Comparison of ENCODE assay signal across 8 mouse cellular contexts in the genomic region with DNA sequence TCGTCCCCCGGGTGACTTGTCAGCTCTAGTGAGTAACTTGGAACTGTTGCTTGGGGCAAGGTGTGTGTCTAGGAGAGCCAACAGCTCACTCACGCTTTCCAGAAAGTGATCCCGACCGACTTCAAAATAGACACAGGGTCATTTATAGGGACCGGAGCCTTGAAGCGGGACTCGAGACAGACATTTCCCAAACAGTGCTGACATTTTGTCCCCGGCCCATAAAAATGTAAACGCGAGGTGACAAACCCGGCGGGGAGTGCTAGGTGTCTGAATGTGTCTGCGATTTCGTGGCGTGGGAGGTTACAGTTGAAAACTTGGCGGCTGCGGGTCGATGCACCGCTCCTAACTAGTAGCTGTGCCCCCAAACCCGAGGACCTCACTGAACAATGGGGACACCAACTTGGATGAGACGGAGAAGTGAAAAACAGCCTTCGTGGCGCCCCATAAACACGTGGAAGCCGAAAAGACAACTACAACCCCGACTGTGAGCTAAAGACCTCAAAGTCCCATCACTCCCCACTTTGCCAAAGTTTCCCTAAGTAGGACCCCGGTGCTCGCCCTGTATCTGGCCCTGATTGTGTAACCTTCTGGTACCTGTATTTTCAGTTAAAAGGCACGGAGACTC. TPM values are rescaled to one million over a fixed set of nuclear protein-coding genes. Genes with fewer than 3 reads are reported as not detected.
DNase-seq lines count a peak whose midpoint lies in the region; ATAC-seq lines count a peak whose summit lies in the region.

No protein-coding gene starts in this region.

- no peak overlapping the region for H3K27ac ChIP-seq in forebrain, embryonic 13.5 days
- no peak overlapping the region for H3K27ac ChIP-seq in kidney, embryonic 15.5 days
- no peak overlapping the region for H3K27ac ChIP-seq in midbrain, embryonic 14.5 days (replicated peaks; ENCODE audit: low read depth, low read length)

- H3K4me1 ChIP-seq in forebrain, embryonic 13.5 days = peaks cover 39% of the 10 kb centered on the region
- H3K4me1 ChIP-seq in kidney, embryonic 15.5 days = peaks cover 38% of the 10 kb centered on the region
- H3K4me1 ChIP-seq in midbrain, embryonic 14.5 days (ENCODE audit: control insufficient read depth, insufficient read depth, low read length) = peaks cover 17% of the 10 kb centered on the region

- H3K4me2 ChIP-seq in forebrain, embryonic 13.5 days = peak overlapping the region; percentile 99
- H3K4me2 ChIP-seq in kidney, embryonic 15.5 days = peak overlapping the region; percentile 99
- H3K4me2 ChIP-seq in midbrain, embryonic 14.5 days (ENCODE audit: low read length) = peak overlapping the region; percentile 99

- peaks cover 47% of the 10 kb centered on the region for H3K27me3 ChIP-seq in forebrain, embryonic 13.5 days
- H3K27me3 ChIP-seq in kidney, embryonic 15.5 days = peaks cover 4% of the 10 kb centered on the region; the same call in 1 of the 2 replicates
- peaks cover 38% of the 10 kb centered on the region for H3K27me3 ChIP-seq in midbrain, embryonic 14.5 days (ENCODE audit: control insufficient read depth, insufficient read depth, low read length)

- H3K9ac ChIP-seq in forebrain, embryonic 13.5 days = peak overlapping the region; percentile 68; the same call in 1 of the 2 replicates
- peak overlapping the region; percentile 82 for H3K9ac ChIP-seq in kidney, embryonic 15.5 days
- peak overlapping the region; percentile 50; the same call in 1 of the 2 replicates for H3K9ac ChIP-seq in midbrain, embryonic 14.5 days (replicated peaks; ENCODE audit: low read length)

- peak; percentile 7 for DNase-seq in right cerebral cortex, postnatal 25 days
- DNase-seq in right cerebral cortex, postnatal 10 days (ENCODE audit: low spot score in 2 of 2) = no peak
- peak; percentile 24 for DNase-seq in midbrain, embryonic 14.5 days
- DNase-seq in layer of hippocampus, adult 11-12 months (ENCODE audit: low spot score) = no peak
- DNase-seq in layer of hippocampus, adult 8-10 months (ENCODE audit: low spot score in 2 of 2) = no peak

- no peak for ATAC-seq in forebrain, embryonic 13.5 days
- ATAC-seq in kidney, embryonic 15.5 days (replicated peaks; ENCODE audit: low FRiP score) = no peak
- no peak for ATAC-seq in midbrain, embryonic 14.5 days (ENCODE audit: low FRiP score, low TSS enrichment)
- ATAC-seq in granulocyte monocyte progenitor cell, adult 5-6 weeks (replicated peaks; ENCODE audit: poor library complexity, severe bottlenecking) = no peak

- no peaks in the 10 kb centered on the region for H3K9me3 ChIP-seq in forebrain, embryonic 13.5 days (replicated peaks)
- no peaks in the 10 kb centered on the region for H3K9me3 ChIP-seq in kidney, embryonic 15.5 days (replicated peaks)
- H3K9me3 ChIP-seq in midbrain, embryonic 14.5 days (ENCODE audit: control insufficient read depth, low read length) = no peaks in the 10 kb centered on the region

- peak overlapping the region; percentile 58 for H3K4me3 ChIP-seq in forebrain, embryonic 13.5 days
- H3K4me3 ChIP-seq in kidney, embryonic 15.5 days (replicated peaks) = peak overlapping the region; percentile 70
- peak overlapping the region; percentile 56 for H3K4me3 ChIP-seq in midbrain, embryonic 14.5 days (replicated peaks; ENCODE audit: low read depth, low read length)

- no peaks in the 10 kb centered on the region for H3K36me3 ChIP-seq in forebrain, embryonic 13.5 days (ENCODE audit: poor library complexity, severe bottlenecking)
- H3K36me3 ChIP-seq in kidney, embryonic 15.5 days = no peaks in the 10 kb centered on the region
- H3K36me3 ChIP-seq in midbrain, embryonic 14.5 days (ENCODE audit: control insufficient read depth, insufficient read depth, low read length) = no peaks in the 10 kb centered on the region

- under 1% methylated on average over 30 of the region's 30 CpGs for WGBS in forebrain, embryonic 13.5 days
- WGBS in kidney, embryonic 15.5 days = under 1% methylated on average over 30 of the region's 30 CpGs
- under 1% methylated on average over 30 of the region's 30 CpGs for WGBS in midbrain, embryonic 14.5 days

RNA-seq across cellular contexts. Expression of a gene that starts 1.1 kb away (rescaled TPM):
- polyA plus RNA-seq in forebrain, embryonic 13.5 days (2015; fragmentation: Nextera tagmentation; extraction: Ambion mirVana) = 1.1 and 1.3 TPM in 2 replicates
- polyA plus RNA-seq in kidney, embryonic 15.5 days (2015; fragmentation: Nextera tagmentation; extraction: Ambion mirVana) = 8.4 and 9.2 TPM in 2 replicates
- 4.1 and 4.4 TPM in 2 replicates for polyA plus RNA-seq in midbrain, embryonic 14.5 days (2014; fragmentation: Nextera tagmentation; extraction: Ambion mirVana)
- total RNA-seq in granulocyte monocyte progenitor cell, adult 5-6 weeks (2014; fragmentation: Nextera tagmentation) = 8.9 and 10.0 TPM in 2 replicates
- 3.4 and 4.5 TPM in 2 replicates for total RNA-seq in granulocyte monocyte progenitor cell, adult 5-6 weeks (2017)
- total RNA-seq in layer of hippocampus, adult 8-10 months (2022) = 10 to 100 TPM; 25.6 to 29.4 (median 26.0) TPM

Comparison
In these comparisons a context has a peak if more than half of its experiments do, and no peak if none do; other contexts are left out.
1. DNase-seq: peak in right cerebral cortex, postnatal 25 days (single experiment) and midbrain, embryonic 14.5 days (single experiment); none in right cerebral cortex, postnatal 10 days (0 of 2), layer of hippocampus, adult 11-12 months (single experiment) and layer of hippocampus, adult 8-10 months (0 of 2).
2. Peak in every context shown above with its lines, with median percentiles within 50 percentile points of each other: H3K4me2 ChIP-seq, H3K4me3 ChIP-seq and H3K9ac ChIP-seq.